ENCODE assay signal across 8 mouse cellular contexts in the genomic region with DNA sequence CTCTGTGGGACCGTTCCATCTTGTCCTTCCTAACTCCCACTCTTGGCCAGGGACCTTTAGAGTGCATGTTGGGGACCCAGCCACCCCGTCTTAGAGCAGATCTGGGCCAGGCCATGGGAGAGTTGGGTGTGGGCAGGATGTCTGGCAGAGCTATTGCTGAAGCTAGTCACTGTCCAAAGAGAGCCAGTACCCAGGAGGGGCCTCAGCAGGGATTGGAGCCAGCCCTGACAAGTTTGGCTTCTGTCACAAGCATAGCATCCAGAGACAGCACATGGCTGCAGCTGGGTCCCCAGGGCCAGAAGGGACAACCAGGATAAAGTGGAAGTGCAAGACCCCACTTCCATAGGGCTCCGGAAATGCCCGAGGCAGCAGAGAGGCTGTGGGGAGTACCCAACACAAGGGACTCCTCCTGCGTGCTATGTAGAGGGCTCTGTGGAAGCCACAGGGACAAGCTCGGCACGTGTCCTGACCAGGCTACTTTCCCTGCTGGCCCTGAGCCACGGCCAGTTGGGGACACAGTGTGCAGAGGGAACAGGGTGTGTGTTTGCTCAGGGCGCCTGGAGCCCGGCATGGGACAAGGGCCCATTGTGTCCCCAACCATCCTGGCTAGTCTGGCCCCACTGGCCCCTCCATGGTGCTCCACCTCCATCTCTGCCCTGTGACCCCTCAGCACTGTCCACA. TPM values are rescaled to one million over a fixed set of nuclear protein-coding genes. Genes with fewer than 3 reads are reported as not detected.
DNase-seq lines count a peak whose midpoint lies in the region; ATAC-seq lines count a peak whose summit lies in the region.
"Had no signal": no experiment of that assay in that cellular context is flagged by ENCODE, and none has a peak within 500 bp of the region (broad histone marks: within the 10 kb centered on the region; RNA-seq: fewer than 3 reads in every experiment).

No protein-coding gene starts in this region.

- H3K36me3 ChIP-seq in limb, embryonic 10.5 days: no peaks in the 10 kb centered on the region

- no peak for ATAC-seq in CD4-positive, CD25-positive, alpha-beta regulatory T cell, adult 4 months

- 72% methylated on average over 10 of the region's 10 CpGs for WGBS in limb, embryonic 10.5 days

- intact Hi-C loops in gastrocnemius, postnatal 36 days (cut with DNase I): no loop called here

- peaks cover 24% of the 10 kb centered on the region for H3K4me1 ChIP-seq in limb, embryonic 10.5 days

- H3K27me3 ChIP-seq in limb, embryonic 10.5 days (ENCODE audit: low read depth, poor library complexity, severe bottlenecking): no peaks in the 10 kb centered on the region

- DNase-seq in adrenal gland, postnatal 10 days: peak; percentile 86
- DNase-seq in cerebellum, adult 11-12 months: peak; percentile 93
- peak; percentile 79 to 92 for DNase-seq in gastrocnemius, postnatal 36 days
- DNase-seq in kidney, adult 18-20 months: peak; percentile 97
- DNase-seq in limb, embryonic 10.5 days (ENCODE audit: low spot score): no peak
- DNase-seq in right cerebral cortex, adult 2 months (ENCODE audit: low spot score in 2 of 2): peak; percentile 67 to 78

- H3K9me3 ChIP-seq in limb, embryonic 10.5 days (replicated peaks): no peaks in the 10 kb centered on the region

- no peak overlapping the region for H3K4me3 ChIP-seq in limb, embryonic 10.5 days

- peak overlapping the region; percentile 42; the same call in 1 of the 2 replicates for H3K27ac ChIP-seq in limb, embryonic 10.5 days
- H3K27ac ChIP-seq: macrophage had no signal

RNA-seq across cellular contexts. Expression of a gene that starts 11.7 kb away (rescaled TPM):
- 10 to 100 TPM; 41.2 to 76.8 TPM for total RNA-seq in adrenal gland, postnatal 10 days (2021)
- 10 to 100 TPM; 22.1 to 32.2 TPM for total RNA-seq in gastrocnemius, postnatal 36 days (2021)
- 46.6 and 48.2 TPM in 2 replicates for polyA plus RNA-seq in limb, embryonic 10.5 days (2016; fragmentation: Nextera tagmentation; extraction: Ambion mirVana)
- polyA plus RNA-seq in CD4-positive, CD25-positive, alpha-beta regulatory T cell, adult 4 months (2017; shearing (Covaris generic)): 1 to 10 TPM; 1.5 to 4.3 TPM

RNA-seq across cellular contexts. Expression of a gene that starts 30.8 kb away (rescaled TPM):
- total RNA-seq in adrenal gland, postnatal 10 days (2021): 10 to 100 TPM; 26.6 to 34.4 TPM
- 1 to 10 TPM; 6.6 to 8.9 TPM for total RNA-seq in gastrocnemius, postnatal 36 days (2021)
- polyA plus RNA-seq in limb, embryonic 10.5 days (2016; fragmentation: Nextera tagmentation; extraction: Ambion mirVana): 98.5 and 99.0 TPM in 2 replicates
- 10 to 100 TPM; 24.7 to 25.1 TPM for polyA plus RNA-seq in CD4-positive, CD25-positive, alpha-beta regulatory T cell, adult 4 months (2017; shearing (Covaris generic))

RNA-seq across cellular contexts. Expression of a gene that starts 31.2 kb away (rescaled TPM):
- 10 to 100 TPM; 10.4 to 10.7 TPM for total RNA-seq in adrenal gland, postnatal 10 days (2021)
- total RNA-seq in gastrocnemius, postnatal 36 days (2021): 1 to 10 TPM; 3.6 to 3.7 TPM
- 10.8 and 12.3 TPM in 2 replicates for polyA plus RNA-seq in limb, embryonic 10.5 days (2016; fragmentation: Nextera tagmentation; extraction: Ambion mirVana)
- polyA plus RNA-seq in CD4-positive, CD25-positive, alpha-beta regulatory T cell, adult 4 months (2017; shearing (Covaris generic)): 10 to 100 TPM; 17.1 to 23.5 TPM
